9 mouse cellular contexts compared by ENCODE assay signal in genomic region chr17:65575339-65575738, GRCm38 (mm10). TPM values are rescaled to one million over a fixed set of nuclear protein-coding genes. Genes with fewer than 3 reads are reported as not detected.
DNase-seq lines count a peak whose midpoint lies in the region; ATAC-seq and TF ChIP-seq lines count a peak whose summit lies in the region.
"Had no signal": no experiment of that assay in that cellular context is flagged by ENCODE, and none has a peak within 500 bp of the region (broad histone marks: within the 10 kb centered on the region; RNA-seq: fewer than 3 reads in every experiment).

No protein-coding gene starts in this region.

- H3K27ac ChIP-seq in heart, postnatal 0 days (ENCODE audit: low read depth), result no peak overlapping the region
- H3K27ac ChIP-seq in liver, embryonic 15.5 days (replicated peaks), result no peak overlapping the region

- no peaks in the 10 kb centered on the region for H3K9me3 ChIP-seq in heart, postnatal 0 days (replicated peaks; ENCODE audit: control insufficient read depth, low read length)
- H3K9me3 ChIP-seq in liver, embryonic 15.5 days (replicated peaks), result no peaks in the 10 kb centered on the region

- no peak overlapping the region for H3K9ac ChIP-seq in heart, postnatal 0 days (replicated peaks; ENCODE audit: low read depth, low read length)
- H3K9ac ChIP-seq in liver, embryonic 15.5 days, result no peak overlapping the region

- WGBS in heart, postnatal 0 days, result 59% methylated on average over 1 of the region's 1 CpGs
- WGBS in liver, embryonic 15.5 days (ENCODE audit: insufficient replicate concordance), result 44% methylated on average over 1 of the region's 1 CpGs

- H3K4me3 ChIP-seq in heart, postnatal 0 days (ENCODE audit: low read depth, low read length), result no peak overlapping the region
- H3K4me3 ChIP-seq in liver, embryonic 15.5 days (replicated peaks), result no peak overlapping the region

- TF ChIP-seq CTCF in heart, postnatal 0 days (IDR thresholded peaks at IDR 0.05; ENCODE audit: low read depth), result peak; percentile 54

- no peak overlapping the region for H3K4me2 ChIP-seq in heart, postnatal 0 days (ENCODE audit: low read depth, low read length)
- no peak overlapping the region for H3K4me2 ChIP-seq in liver, embryonic 15.5 days

- H3K4me1 ChIP-seq in heart, postnatal 0 days (ENCODE audit: control insufficient read depth, insufficient read depth), result peaks cover 11% of the 10 kb centered on the region
- H3K4me1 ChIP-seq in liver, embryonic 15.5 days (replicated peaks), result peaks cover 6% of the 10 kb centered on the region; the same call in 1 of the 2 replicates

- no peak for ATAC-seq in heart, postnatal 0 days (ENCODE audit: insufficient read depth, low read depth)
- ATAC-seq in CD4-positive, CD25-positive, alpha-beta regulatory T cell, adult 4 months, result peak; percentile 58
- ATAC-seq in liver, embryonic 15.5 days (ENCODE audit: insufficient read depth), result peak; percentile 33; the same call in 1 of the 2 replicates

- H3K27me3 ChIP-seq in heart, postnatal 0 days (ENCODE audit: control insufficient read depth, insufficient read depth, low read length), result no peaks in the 10 kb centered on the region
- H3K27me3 ChIP-seq in liver, embryonic 15.5 days, result no peaks in the 10 kb centered on the region

- no peak for TF ChIP-seq EP300 in heart, postnatal 0 days (IDR thresholded peaks at IDR 0.05; ENCODE audit: low read depth)

- DNase-seq in heart, postnatal 0 days (ENCODE audit: low spot score), result no peak
- no peak for DNase-seq in heart, postnatal 14 days
- DNase-seq in embryo, embryonic 11 days, result peak; percentile 64
- DNase-seq in gastrocnemius, adult 8-10 months (ENCODE audit: low spot score in 2 of 2), result no peak
- no peak for DNase-seq in right cerebral cortex, adult 18-20 months
- DNase-seq in spleen, postnatal 4 days (ENCODE audit: low spot score in 2 of 2), result no peak
- DNase-seq: kidney, postnatal 4 days had no signal

- intact Hi-C loops in heart, postnatal 14 days (cut with DNase I), result no loop called here

- peaks cover 31% of the 10 kb centered on the region for H3K36me3 ChIP-seq in heart, postnatal 0 days (replicated peaks; ENCODE audit: control insufficient read depth, insufficient read depth, low read length)
- peaks cover 18% of the 10 kb centered on the region for H3K36me3 ChIP-seq in liver, embryonic 15.5 days (replicated peaks)

RNA-seq across cellular contexts. Expression of gene Tmem232, which starts 34.8 kb away (rescaled TPM):
- total RNA-seq in heart, postnatal 0 days (2014; rRNA removed; ENCODE audit: low replicate concordance), result not detected in 2 replicates
- 0.18 and 0.23 TPM in 2 replicates for polyA plus RNA-seq in heart, postnatal 0 days (2015; fragmentation: Nextera tagmentation; extraction: Ambion mirVana)
- not detected for total RNA-seq in heart, postnatal 14 days (2021)
- not detected for polyA plus RNA-seq in CD4-positive, CD25-positive, alpha-beta regulatory T cell, adult 4 months (2017; shearing (Covaris generic))
- not detected in 2 replicates for polyA plus RNA-seq in liver, embryonic 15.5 days (2015; fragmentation: Nextera tagmentation; extraction: Ambion mirVana)
- 10 to 100 TPM; 17.3 to 20.4 (median 19.5) TPM for total RNA-seq in gastrocnemius, adult 8-10 months (2022)

RNA-seq across cellular contexts. Expression of gene Vapa, which starts 38.0 kb away (rescaled TPM):
- 49.8 and 79.9 TPM in 2 replicates for total RNA-seq in heart, postnatal 0 days (2014; rRNA removed; ENCODE audit: low replicate concordance)
- polyA plus RNA-seq in heart, postnatal 0 days (2015; fragmentation: Nextera tagmentation; extraction: Ambion mirVana), result 139 and 144 TPM in 2 replicates
- 10 to 100 TPM; 84.0 to 95.2 TPM for total RNA-seq in heart, postnatal 14 days (2021)
- polyA plus RNA-seq in CD4-positive, CD25-positive, alpha-beta regulatory T cell, adult 4 months (2017; shearing (Covaris generic)), result 10 to 100 TPM; 24.0 to 50.2 TPM
- polyA plus RNA-seq in liver, embryonic 15.5 days (2015; fragmentation: Nextera tagmentation; extraction: Ambion mirVana), result 57.9 and 63.9 TPM in 2 replicates
- total RNA-seq in gastrocnemius, adult 8-10 months (2022), result 100 to 1,000 TPM; 127 to 152 (median 133) TPM

Comparison
In these comparisons a context has a peak if more than half of its experiments do, and no peak if none do; other contexts are left out.
1. RNA of gene Tmem232, which starts 34.8 kb away (total RNA-seq): 17.3 to 20.4 TPM in gastrocnemius, adult 8-10 months; not detected in heart, postnatal 0 days and not detected in heart, postnatal 14 days; every median in the first group is over 10 times any median in the second.